Mouse (Mus musculus) midbrain, postnatal 0 days (tissue): ENCODE measurements at regions not wholly inside any gene's neighbourhood (a gene's known extent, or its start where the extent isn't known, plus 50 kb on each side); places are given as distances from the start of the nearest gene placed in this dataset.
A peak's percentile ranks its signal among the peaks of the same experiment; 100 is the strongest.
"Not testable (repeated sequence)": the region's sequence is repeated elsewhere in the genome, so short reads cannot be mapped to it uniquely, and the experiment has no call there.

Source experiments
- ATAC-seq: fragments of 200-750 bp; cut with Nextera tagmentation; 2 replicates; pipeline ENCODE4 v1.8.0; 2017; ENCODE audit warnings: moderate number of reproducible peaks, mild to moderate bottlenecking, moderate TSS enrichment, moderate library complexity; ENCODE audit not compliant: low FRiP score
- DNase-seq: peaks from one replicate; pipeline ENCODE4 v3.0.0-alpha.2; 2015; ENCODE audit warnings: low spot score
- H3K27ac ChIP-seq: fragments of 300-500 bp; sonication (generic); 2 replicates; pipeline ENCODE4 v1.5.1; 2014; ENCODE audit warnings: low read depth, mild to moderate bottlenecking, low read length, mixed read lengths
- H3K27me3 ChIP-seq: fragments of 300-500 bp; sonication (generic); 2 replicates; pipeline ENCODE4 v1.6.1; 2014; ENCODE audit warnings: low read length, control low read depth, mixed read lengths; ENCODE audit not compliant: insufficient read depth
- H3K36me3 ChIP-seq: fragments of 300-500 bp; sonication (generic); 2 replicates; pipeline ENCODE4 v1.6.1; 2014; ENCODE audit warnings: low read length, control low read depth, mixed read lengths; ENCODE audit not compliant: insufficient read depth
- H3K4me1 ChIP-seq: fragments of 300-500 bp; sonication (generic); 2 replicates; pipeline ENCODE4 v1.6.1; 2014; ENCODE audit warnings: mild to moderate bottlenecking, control low read depth, antibody characterized with exemption, low read length, mixed read lengths; ENCODE audit not compliant: insufficient read depth
- H3K4me2 ChIP-seq: fragments of 300-500 bp; sonication (generic); 2 replicates; pipeline ENCODE4 v1.6.1; 2014; ENCODE audit warnings: low read depth, mild to moderate bottlenecking, low read length, mixed read lengths; ENCODE audit not compliant: poor library complexity, severe bottlenecking
- H3K4me3 ChIP-seq: fragments of 300-500 bp; sonication (generic); 2 replicates; pipeline ENCODE4 v1.5.1; 2014; ENCODE audit warnings: low read depth, mild to moderate bottlenecking, low read length, moderate library complexity
- H3K9ac ChIP-seq: fragments of 300-500 bp; sonication (generic); replicated peaks from 2 replicates; pipeline ENCODE4 v1.6.1; 2014; ENCODE audit warnings: mild to moderate bottlenecking, low read length, moderate library complexity, mixed read lengths; ENCODE audit not compliant: poor library complexity, severe bottlenecking
- H3K9me3 ChIP-seq: fragments of 300-500 bp; sonication (generic); 2 replicates; pipeline ENCODE4 v1.6.1; 2016; ENCODE audit warnings: low read length, control low read depth
- CTCF ChIP-seq: IDR thresholded peaks from 2 replicates; pipeline ENCODE4 v1.5.1; 2016; ENCODE audit warnings: antibody characterized with exemption, mild to moderate bottlenecking
- WGBS: fragments of 180-500 bp; shearing (Covaris S2); extraction: QIAGEN DNeasy Blood & Tissue Kit; methylation state at CpG from one replicate; pipeline ENCODE4 v1.1.7; 2014; 5-methylcytosine and 5-hydroxymethylcytosine counted together

- Histone ChIP-seq H3K27ac (no peak overlapping the region), H3K4me3 (no peak overlapping the region), H3K36me3 (no peaks in the 10 kb centered on the region), H3K27me3 (no peaks in the 10 kb centered on the region), H3K4me2 (no peak overlapping the region), H3K9me3 (no peaks in the 10 kb centered on the region), H3K4me1 (no peaks in the 10 kb centered on the region), H3K9ac (no peak overlapping the region)
- TF ChIP-seq CTCF = no peak
- DNase-seq = no peak
- ATAC-seq = no peak
- 86% methylated on average over 5 of the region's 5 CpGs for WGBS
These were observed 260.2 kb upstream of the Rgs17 start for GRCm38 (mm10) chr10:6182400-6182799.

DNA sequence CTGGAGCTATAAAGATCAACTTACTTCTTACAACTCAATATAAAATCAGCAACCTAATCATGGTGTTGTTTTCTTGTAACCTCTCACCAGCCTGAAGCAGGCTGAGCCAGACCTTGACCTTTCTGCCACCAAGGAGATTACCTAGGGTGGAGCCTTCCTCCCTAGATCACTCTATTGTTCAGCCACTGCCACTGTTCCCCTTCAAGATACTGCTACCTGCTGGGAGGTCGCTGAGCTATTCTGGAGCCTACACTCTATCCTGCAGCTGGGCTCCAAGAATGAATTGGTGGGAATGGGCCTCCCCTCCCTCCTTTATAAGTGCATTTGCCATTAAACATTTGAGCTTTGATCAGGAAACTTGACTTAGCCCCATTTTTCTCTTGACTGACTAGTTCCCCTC, 242.1 kb upstream of the Rgs17 start:
- 0% methylated on average over 1 of the region's 1 CpGs for WGBS
- not testable (repeated sequence) for H3K4me3 ChIP-seq, H3K9ac ChIP-seq

DNA sequence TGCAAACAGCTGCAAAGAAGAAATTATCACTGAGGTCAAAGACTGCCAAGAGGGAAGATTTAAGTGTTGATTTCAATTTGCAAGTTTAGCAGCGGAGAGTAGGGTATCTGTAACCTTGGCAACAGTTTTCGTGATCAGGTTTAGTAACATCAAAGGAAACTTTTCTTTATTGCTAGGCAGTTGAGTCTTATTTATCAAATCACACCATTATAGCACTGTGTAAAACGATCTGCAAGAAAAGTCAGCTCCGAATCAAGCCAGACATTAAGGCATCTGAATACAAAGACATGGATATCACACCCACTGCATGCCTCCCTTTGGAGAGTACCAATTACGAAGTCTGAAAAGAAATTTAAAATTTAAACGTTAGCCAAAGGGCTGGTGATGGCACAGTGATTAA, 234.7 kb upstream of the Rgs17 start:
- WGBS = 29% methylated on average over 6 of the region's 6 CpGs
- DNase-seq (peak; percentile 5), ATAC-seq (peak; percentile 54; the same call in 1 of the 2 replicates)

More for the DNA sequence above, 242.1 kb upstream of the Rgs17 start:
- not testable (repeated sequence) for DNase-seq, ATAC-seq, H3K4me1 ChIP-seq, H3K36me3 ChIP-seq, H3K4me2 ChIP-seq, H3K27ac ChIP-seq, H3K9me3 ChIP-seq, H3K27me3 ChIP-seq

GRCm38 (mm10) chr10:6134091-6134490, 211.9 kb upstream of the Rgs17 start:
- no peaks in the 10 kb centered on the region for H3K27me3 ChIP-seq
- no peak overlapping the region for H3K4me3 ChIP-seq
- no peak for TF ChIP-seq CTCF
- H3K9me3 ChIP-seq = no peaks in the 10 kb centered on the region
- H3K4me2 ChIP-seq = no peak overlapping the region
- no peak overlapping the region for H3K9ac ChIP-seq
- H3K36me3 ChIP-seq = no peaks in the 10 kb centered on the region
- no peaks in the 10 kb centered on the region for H3K4me1 ChIP-seq
- no peak overlapping the region for H3K27ac ChIP-seq
- DNase-seq (no peak), ATAC-seq (no peak)

More for the DNA sequence above, 234.7 kb upstream of the Rgs17 start:
- 0 out of 2 replicates have a peak, but pooled peaks cover 4% of the 10 kb centered on the region for H3K4me1 ChIP-seq
- no peaks in the 10 kb centered on the region for H3K36me3 ChIP-seq
- H3K27me3 ChIP-seq = no peaks in the 10 kb centered on the region
- no peak overlapping the region for H3K27ac ChIP-seq
- no peak overlapping the region for H3K4me3 ChIP-seq
- H3K9ac ChIP-seq = no peak overlapping the region
- no peak for TF ChIP-seq CTCF
- no peaks in the 10 kb centered on the region for H3K9me3 ChIP-seq
- no peak overlapping the region for H3K4me2 ChIP-seq

DNA sequence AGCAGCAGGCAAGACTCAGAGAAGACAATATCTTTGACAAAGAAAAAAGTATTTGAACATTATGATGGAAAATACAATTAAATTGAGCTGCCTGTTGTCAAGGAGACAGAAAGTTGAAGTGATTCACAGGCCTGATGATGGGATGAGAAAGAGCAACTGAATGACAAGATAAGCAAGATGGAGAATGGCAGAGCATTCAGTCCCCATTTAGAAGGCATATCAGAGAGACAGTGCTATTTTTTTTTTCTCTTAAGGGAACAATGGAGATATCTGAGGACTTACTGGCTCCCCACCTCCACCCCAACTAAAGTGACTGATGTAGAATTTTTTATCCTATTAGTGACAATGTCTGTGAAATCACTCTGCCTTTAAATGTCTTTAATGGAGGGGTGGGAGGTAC, 202.2 kb upstream of the Rgs17 start:
- ATAC-seq = not testable (repeated sequence)

DNA sequence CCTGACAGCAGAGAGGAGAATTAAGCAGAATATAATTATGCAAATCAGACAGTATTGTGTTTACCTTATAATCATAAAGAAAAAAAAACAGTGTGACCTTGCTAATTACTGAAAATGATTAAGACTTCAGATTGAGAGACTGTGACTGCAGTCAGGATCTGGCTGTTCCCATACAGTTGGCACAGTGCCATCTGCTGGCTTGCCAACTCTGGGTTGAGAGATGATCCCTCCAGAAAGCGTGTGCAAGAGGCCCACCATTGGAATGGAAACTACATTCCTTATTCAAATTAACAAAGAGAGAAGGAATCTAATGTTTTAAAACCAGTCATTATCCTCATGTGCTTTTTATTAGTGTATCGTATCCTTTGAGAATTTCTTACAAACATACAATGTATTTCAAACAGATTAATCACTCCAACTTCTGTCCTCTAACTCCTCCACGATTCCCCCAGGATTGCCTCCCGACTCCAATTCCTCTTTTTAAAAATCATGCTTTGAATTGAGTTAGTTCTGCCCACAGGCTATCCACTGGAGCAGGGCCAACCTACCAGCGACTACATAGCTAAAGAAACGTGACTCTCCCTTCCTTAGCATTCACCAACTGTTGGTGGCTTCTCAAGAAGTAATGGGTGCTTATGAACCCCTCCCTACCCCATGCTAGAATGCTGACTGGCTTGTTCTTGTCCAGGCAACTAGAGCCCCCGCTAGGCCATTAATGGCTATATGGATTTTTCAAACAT, 192.9 kb upstream of the Rgs17 start:
- DNase-seq = peak; percentile 85
- Histone ChIP-seq H3K4me1 (no peaks in the 10 kb centered on the region), H3K27me3 (no peaks in the 10 kb centered on the region), H3K4me3 (no peak overlapping the region), H3K36me3 (no peaks in the 10 kb centered on the region), H3K9ac (no peak overlapping the region), H3K4me2 (no peak overlapping the region), H3K9me3 (no peaks in the 10 kb centered on the region), H3K27ac (no peak overlapping the region)
- ATAC-seq = peak; percentile 73; the same call in 1 of the 2 replicates
- WGBS = 62% methylated on average over 7 of the region's 7 CpGs
- peak; percentile 51 for TF ChIP-seq CTCF

More for the DNA sequence above, 202.2 kb upstream of the Rgs17 start:
- DNase-seq, H3K9ac ChIP-seq, H3K27ac ChIP-seq, H3K4me1 ChIP-seq, H3K4me2 ChIP-seq, H3K4me3 ChIP-seq, H3K36me3 ChIP-seq, H3K9me3 ChIP-seq, H3K27me3 ChIP-seq: not testable (repeated sequence)
